Mouse (Mus musculus) layer of hippocampus, postnatal 36 days (tissue): ENCODE measurements around the gene Calr3. TPM values are rescaled to one million over a fixed set of nuclear protein-coding genes. Genes with fewer than 3 reads are reported as not detected.

Experiments used
- DNase-seq, 2 experiments: peaks; one replicate each; pipeline ENCODE4 v3.0.0; 2022
- total RNA-seq, 2 experiments: library from RNA; stranded (reverse); gene quantifications; 2 replicates each; pipeline ENCODE4 v1.2.3; 2021

Calr3 gene
- 1 to 10 TPM in 1 of 2 experiments, under 1 TPM in 1; 0.32 to 1.4 TPM for total RNA-seq

GRCm38 (mm10) chr8:72443338-72443993 lies at the start of gene Calr3, which contains the start of gene 1700030K09Rik:
Calr3 (minus strand) TSS chr8:72443870.
1700030K09Rik (plus strand) TSS chr8:72443880.
- peak; percentile 97 for DNase-seq

GRCm38 (mm10) chr8:72493381-72493780 lies 49.7 kb upstream of the Calr3 start:
- DNase-seq: no peak

- peak; percentile 99 to 100 for DNase-seq
These were observed 49.0 kb upstream of the Calr3 start for GRCm38 (mm10) chr8:72492622-72493081.

GRCm38 (mm10) chr8:72491680-72492621 lies 48.3 kb upstream of the Calr3 start, which contains the start of gene Slc35e1:
Slc35e1 (minus strand) TSS chr8:72492614.
- DNase-seq: peak; percentile 35 to 38

DNA sequence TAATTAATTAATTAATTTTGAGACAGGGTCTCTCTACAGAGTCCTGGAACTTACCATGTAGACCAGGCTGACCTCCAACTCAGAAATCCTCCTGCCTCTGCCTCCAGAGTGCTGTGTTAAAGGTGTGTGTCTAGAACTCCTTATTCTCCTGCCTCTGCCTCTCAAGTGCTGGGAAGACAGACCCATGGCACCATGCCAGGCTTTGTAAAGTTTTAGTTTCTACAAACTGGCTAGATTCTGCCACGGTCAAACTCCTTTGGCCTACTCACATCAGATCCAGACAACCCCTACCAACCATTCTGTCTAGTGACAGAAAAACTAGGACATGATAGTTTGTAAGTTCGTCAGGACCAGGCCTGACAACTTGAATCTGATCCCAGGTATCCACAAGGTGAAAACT lies 47.3 kb upstream of the Calr3 start:
- DNase-seq: no peak

DNA sequence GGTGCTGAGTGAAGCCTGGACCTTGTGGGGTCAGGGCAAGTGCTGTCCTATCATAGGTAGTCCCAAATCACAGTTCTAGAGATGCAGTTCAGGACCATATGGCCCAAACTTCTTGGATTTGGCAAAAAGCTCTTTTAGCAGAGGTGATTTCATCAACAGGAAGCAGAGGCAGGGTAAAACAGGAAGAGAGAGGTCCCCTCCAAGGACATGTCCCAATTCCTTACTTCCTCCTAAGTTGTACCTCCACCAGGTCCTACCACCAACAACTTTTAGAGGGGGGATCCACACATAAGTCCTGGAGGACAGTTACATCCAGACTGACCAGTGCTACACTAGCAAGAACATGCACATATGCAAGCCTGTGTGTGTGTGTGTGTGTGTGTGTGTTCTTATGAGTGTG lies 43.3 kb upstream of the Calr3 start:
- DNase-seq: no peak

- DNase-seq: no peak
These were observed 42.0 kb upstream of the Calr3 start for GRCm38 (mm10) chr8:72485456-72486199.

- peak; percentile 98 for DNase-seq
These were observed 31.3 kb upstream of the Calr3 start, which contains the start of gene Cherp for GRCm38 (mm10) chr8:72474826-72475546. Cherp (minus strand) TSS chr8:72475226.

- no peak for DNase-seq
These were observed 27.0 kb upstream of the Calr3 start for GRCm38 (mm10) chr8:72470684-72471083.

GRCm38 (mm10) chr8:72469984-72470383 lies 26.3 kb upstream of the Calr3 start:
- no peak for DNase-seq

- no peak for DNase-seq
These were observed 25.6 kb upstream of the Calr3 start for GRCm38 (mm10) chr8:72469243-72469642.

GRCm38 (mm10) chr8:72464211-72464610 lies 20.5 kb upstream of the Calr3 start:
- no peak for DNase-seq

- no peak for DNase-seq
These were observed 16.3 kb upstream of the Calr3 start for GRCm38 (mm10) chr8:72459881-72460533.

- DNase-seq: no peak
These were observed 14.8 kb upstream of the Calr3 start for GRCm38 (mm10) chr8:72458457-72458856.

DNA sequence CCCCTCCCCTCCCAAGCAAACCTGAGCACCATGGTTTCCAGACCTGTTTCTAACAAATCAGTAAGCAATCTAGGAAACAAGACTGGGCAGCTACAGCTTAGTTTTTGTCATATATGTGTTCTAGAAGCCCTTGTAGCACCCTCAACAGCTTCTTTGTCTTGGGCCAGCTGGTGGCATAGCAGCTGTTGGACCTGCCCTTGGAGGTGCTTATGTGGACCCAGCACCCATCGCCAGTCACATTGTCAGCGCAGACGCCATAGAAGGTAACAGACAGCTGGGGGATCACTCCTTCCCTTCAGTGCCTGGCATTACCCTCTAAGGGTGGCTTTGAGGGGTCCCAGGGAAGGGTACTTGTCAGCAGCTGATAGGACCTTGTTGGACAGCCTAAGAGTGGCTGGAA lies 14.1 kb upstream of the Calr3 start:
- no peak for DNase-seq

DNA sequence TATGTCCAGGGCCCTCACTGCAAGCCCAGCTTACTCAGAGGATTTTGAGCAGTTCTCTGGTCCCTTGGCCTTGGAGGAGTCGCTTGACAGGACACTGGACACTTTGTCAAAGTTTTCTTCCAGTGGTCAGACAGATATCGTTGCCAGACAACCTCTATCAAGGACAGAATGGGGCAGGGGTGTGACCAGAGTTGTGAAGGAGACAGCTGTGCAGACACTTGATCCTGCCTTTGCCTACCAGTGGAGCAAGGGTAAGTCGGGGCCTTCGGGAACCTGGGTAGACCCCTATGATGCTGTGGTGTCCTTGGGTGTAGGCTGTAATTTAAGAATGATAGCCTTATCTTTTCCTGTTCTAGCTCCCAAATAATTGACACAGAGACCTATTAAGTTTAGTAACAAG lies 11.6 kb upstream of the Calr3 start:
- no peak for DNase-seq

- DNase-seq: no peak
These were observed 10.2 kb upstream of the Calr3 start for GRCm38 (mm10) chr8:72453904-72454303.

DNA sequence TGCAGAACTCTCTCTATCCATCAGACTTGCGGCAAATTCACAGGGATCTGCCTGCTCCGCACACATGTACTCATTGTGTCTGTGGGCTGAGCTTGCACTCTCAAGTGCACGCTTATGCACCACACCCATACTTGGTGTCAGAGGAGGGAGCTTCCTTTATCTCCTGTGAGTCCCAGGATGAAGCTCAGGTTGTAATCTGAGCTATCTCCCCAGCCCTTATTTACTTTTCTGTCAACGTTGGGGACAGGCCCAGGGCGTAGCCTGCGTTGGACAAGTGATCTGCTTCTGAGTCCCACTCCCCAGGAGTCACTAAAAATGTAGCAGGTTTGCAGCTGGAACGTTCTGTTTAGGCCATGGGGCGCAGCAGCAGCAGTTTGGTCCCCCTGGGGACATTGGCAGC lies 7.8 kb upstream of the Calr3 start:
- DNase-seq: no peak

DNA sequence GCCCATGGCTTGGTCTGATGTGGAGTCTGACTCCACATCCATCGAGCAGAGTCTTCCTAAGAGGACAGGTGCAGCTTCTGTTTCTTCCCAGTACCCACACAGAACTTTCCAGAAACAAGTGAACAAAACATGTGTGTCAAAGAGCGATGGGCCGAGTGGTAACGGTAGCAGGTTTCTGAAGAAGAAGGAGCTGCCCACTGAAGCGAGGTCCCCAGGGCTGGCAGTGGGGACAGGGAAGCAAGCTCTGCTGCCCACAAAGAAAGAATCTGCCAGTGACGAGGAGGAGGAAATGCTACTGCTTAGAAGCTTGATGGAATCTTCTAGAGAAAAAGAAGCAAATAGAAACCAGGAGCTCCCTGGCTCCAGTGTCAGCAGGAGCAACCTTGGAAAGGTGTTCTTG lies 1.4 kb upstream of the Calr3 start:
- DNase-seq: no peak

- DNase-seq: no peak
These were observed 302 bp upstream of the Calr3 start for GRCm38 (mm10) chr8:72443994-72444350.

DNA sequence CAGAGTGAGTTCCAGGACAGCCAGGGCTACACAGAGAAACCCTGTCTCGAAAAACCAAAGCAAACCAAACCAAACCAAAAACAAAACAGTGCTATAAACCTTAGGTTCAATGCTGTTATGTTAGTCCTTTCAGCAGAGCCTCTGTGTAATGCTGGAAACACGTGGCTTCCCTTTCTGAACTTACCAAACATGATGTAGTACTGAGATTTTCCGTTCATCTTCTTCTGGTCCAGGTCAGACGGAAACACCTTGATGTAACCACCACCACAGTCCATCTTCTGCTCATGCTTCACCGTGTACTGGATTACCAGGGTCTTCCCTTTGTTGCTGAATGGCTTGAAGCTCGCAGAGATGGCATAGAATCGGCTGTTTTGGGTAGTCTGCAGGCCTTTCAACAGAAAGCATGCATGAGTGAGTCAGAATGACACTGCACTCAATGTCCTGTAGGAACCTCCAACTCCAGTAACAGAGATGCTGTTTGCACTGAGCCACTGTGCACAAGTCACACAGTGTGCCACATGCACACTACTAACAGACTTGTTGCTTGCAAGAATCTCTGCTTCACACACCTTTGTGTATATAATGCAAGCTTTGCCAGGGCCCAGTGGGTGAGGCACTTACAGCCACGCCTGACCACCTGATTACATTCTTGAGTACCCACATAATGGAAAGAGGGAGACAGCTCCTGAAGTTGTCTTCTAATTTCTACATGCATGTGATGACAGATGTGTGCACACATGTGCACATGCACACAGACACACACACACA lies 5.2 kb downstream of the Calr3 start:
- no peak for DNase-seq
